Mouse (Mus musculus) hindbrain, embryonic 12.5 days (tissue): Measurements from ENCODE around the gene Zfp641. TPM values are rescaled to one million over a fixed set of nuclear protein-coding genes. Genes with fewer than 3 reads are reported as not detected.

ENCODE experiments used
- ATAC-seq: fragments of 200-750 bp; cut with Nextera tagmentation; 2 replicates; pipeline ENCODE4 v1.8.0; 2017; ENCODE audit warnings: moderate TSS enrichment; ENCODE audit not compliant: low FRiP score
- H3K27ac ChIP-seq: fragments of 300-500 bp; sonication (generic); 2 replicates; pipeline ENCODE4 v1.5.1; 2016; ENCODE audit warnings: mild to moderate bottlenecking
- H3K27me3 ChIP-seq: fragments of 300-500 bp; sonication (generic); 2 replicates; pipeline ENCODE4 v1.6.1; 2016; ENCODE audit warnings: mild to moderate bottlenecking
- H3K36me3 ChIP-seq: fragments of 300-500 bp; sonication (generic); 2 replicates; pipeline ENCODE4 v1.6.1; 2016; ENCODE audit warnings: mild to moderate bottlenecking
- H3K4me1 ChIP-seq: fragments of 300-500 bp; sonication (generic); 2 replicates; pipeline ENCODE4 v1.6.1; 2016
- H3K4me2 ChIP-seq: fragments of 300-500 bp; sonication (generic); replicated peaks from 2 replicates; pipeline ENCODE4 v1.6.1; 2016; ENCODE audit warnings: mild to moderate bottlenecking
- H3K4me3 ChIP-seq: fragments of 300-500 bp; sonication (generic); 2 replicates; pipeline ENCODE4 v1.5.1; 2016; ENCODE audit warnings: mild to moderate bottlenecking
- H3K9ac ChIP-seq: fragments of 300-500 bp; sonication (generic); 2 replicates; pipeline ENCODE4 v1.6.1; 2016; ENCODE audit warnings: mild to moderate bottlenecking, moderate library complexity
- H3K9me3 ChIP-seq: fragments of 300-500 bp; sonication (generic); replicated peaks from 2 replicates; pipeline ENCODE4 v1.6.1; 2016; ENCODE audit warnings: mild to moderate bottlenecking
- WGBS: fragments of 180-500 bp; shearing (Covaris S2); methylation state at CpG from one replicate; pipeline ENCODE4 v1.1.7; 2016; 5-methylcytosine and 5-hydroxymethylcytosine counted together
- polyA plus RNA-seq: library from polyadenylated mRNA; unstranded; fragments of >200 nt; fragmentation: Nextera tagmentation; extraction: Ambion mirVana; gene quantifications from 2 replicates; pipeline ENCODE4 v1.2.1, GENCODE M21; 2016

Gene Zfp641
- 3.0 and 3.7 TPM in 2 replicates for polyA plus RNA-seq

- 0 out of 2 replicates have a peak, but pooled peaks cover 4% of the 10 kb centered on the region for H3K36me3 ChIP-seq
- ATAC-seq = peak; percentile 52; the same call in 1 of the 2 replicates
- no peak within 1 kb of the TSS for H3K27ac ChIP-seq
- H3K4me1 ChIP-seq = 0 out of 2 replicates have a peak, but pooled peaks cover 5% of the 10 kb centered on the region
- 0 out of 2 replicates have a peak, but pooled peaks cover 4% of the 10 kb centered on the region for H3K9me3 ChIP-seq
- 3% methylated on average over 50 of the region's 60 CpGs for WGBS
- peaks cover 8% of the 10 kb centered on the region; the same call in 1 of the 2 replicates for H3K27me3 ChIP-seq
- peak within 1 kb of the TSS; percentile 73 for H3K4me3 ChIP-seq
- H3K9ac ChIP-seq = peak within 1 kb of the TSS; percentile 82
- peak within 1 kb of the TSS; percentile 94 for H3K4me2 ChIP-seq
These were observed at the start of gene Zfp641 for GRCm38 (mm10) chr15:98295628-98296551. Zfp641 (minus strand) TSS chr15:98296161.

- Histone ChIP-seq H3K4me2 (no peak within 1 kb of the TSS), H3K9me3 (no peaks in the 10 kb centered on the region), H3K27me3 (no peaks in the 10 kb centered on the region), H3K9ac (no peak within 1 kb of the TSS), H3K36me3 (no peaks in the 10 kb centered on the region), H3K27ac (no peak within 1 kb of the TSS), H3K4me1 (no peaks in the 10 kb centered on the region), H3K4me3 (no peak within 1 kb of the TSS)
- WGBS = 86% methylated on average over 8 of the region's 8 CpGs
- no peak for ATAC-seq
These were observed 44.9 kb upstream of the Zfp641 start, which contains the start of gene Olfr284 for GRCm38 (mm10) chr15:98340887-98341286. Olfr284 (minus strand) TSS chr15:98340987.

GRCm38 (mm10) chr15:98317177-98317724 lies 21.3 kb upstream of the Zfp641 start, which contains the start of gene Olfr285:
Olfr285 (minus strand) TSS chr15:98317353.
- H3K27ac ChIP-seq = no peak within 1 kb of the TSS
- no peaks in the 10 kb centered on the region for H3K27me3 ChIP-seq
- ATAC-seq = no peak
- no peak within 1 kb of the TSS for H3K4me3 ChIP-seq
- H3K4me2 ChIP-seq = no peak within 1 kb of the TSS
- 95% methylated on average over 5 of the region's 5 CpGs for WGBS
- H3K4me1 ChIP-seq = no peaks in the 10 kb centered on the region
- H3K9me3 ChIP-seq = no peaks in the 10 kb centered on the region
- H3K36me3 ChIP-seq = no peaks in the 10 kb centered on the region
- H3K9ac ChIP-seq = no peak within 1 kb of the TSS

- 53% methylated on average over 6 of the region's 6 CpGs for WGBS
- H3K4me1 ChIP-seq = no peaks in the 10 kb centered on the region
- ATAC-seq = no peak
- no peaks in the 10 kb centered on the region for H3K9me3 ChIP-seq
- no peaks in the 10 kb centered on the region for H3K36me3 ChIP-seq
- no peak overlapping the region for H3K4me2 ChIP-seq
- no peak overlapping the region for H3K9ac ChIP-seq
- no peak overlapping the region for H3K4me3 ChIP-seq
- no peaks in the 10 kb centered on the region for H3K27me3 ChIP-seq
- H3K27ac ChIP-seq = no peak overlapping the region
These were observed 19.7 kb upstream of the Zfp641 start for GRCm38 (mm10) chr15:98315703-98316102.

GRCm38 (mm10) chr15:98293651-98294050 lies 2.3 kb downstream of the Zfp641 start:
- Histone ChIP-seq H3K27ac (no peak overlapping the region), H3K27me3 (peaks cover 8% of the 10 kb centered on the region; the same call in 1 of the 2 replicates), H3K4me3 (no peak overlapping the region), H3K4me1 (0 out of 2 replicates have a peak, but pooled peaks cover 5% of the 10 kb centered on the region), H3K4me2 (no peak overlapping the region), H3K9me3 (no peaks in the 10 kb centered on the region), H3K9ac (no peak overlapping the region), H3K36me3 (0 out of 2 replicates have a peak, but pooled peaks cover 4% of the 10 kb centered on the region)
- WGBS = 90% methylated on average over 8 of the region's 8 CpGs
- ATAC-seq = no peak

GRCm38 (mm10) chr15:98288566-98288965 lies 7.4 kb downstream of the Zfp641 start:
- no peak for ATAC-seq
- H3K4me2 ChIP-seq = no peak overlapping the region
- no peak overlapping the region for H3K27ac ChIP-seq
- H3K36me3 ChIP-seq = 0 out of 2 replicates have a peak, but pooled peaks cover 4% of the 10 kb centered on the region
- H3K4me1 ChIP-seq = no peaks in the 10 kb centered on the region
- H3K9ac ChIP-seq = no peak overlapping the region
- H3K9me3 ChIP-seq = no peaks in the 10 kb centered on the region
- H3K27me3 ChIP-seq = no peaks in the 10 kb centered on the region
- H3K4me3 ChIP-seq = no peak overlapping the region
- 73% methylated on average over 12 of the region's 12 CpGs for WGBS

GRCm38 (mm10) chr15:98286418-98286817 lies 9.5 kb downstream of the Zfp641 start:
- Histone ChIP-seq H3K36me3 (no peaks in the 10 kb centered on the region), H3K4me2 (no peak overlapping the region), H3K9me3 (no peaks in the 10 kb centered on the region), H3K9ac (no peak overlapping the region), H3K27me3 (no peaks in the 10 kb centered on the region), H3K27ac (no peak overlapping the region), H3K4me1 (no peaks in the 10 kb centered on the region), H3K4me3 (no peak overlapping the region)
- WGBS = 76% methylated on average over 7 of the region's 7 CpGs
- ATAC-seq = no peak

GRCm38 (mm10) chr15:98257776-98258175 lies 38.2 kb downstream of the Zfp641 start:
- H3K4me2 ChIP-seq = no peak overlapping the region
- no peak for ATAC-seq
- H3K27ac ChIP-seq = no peak overlapping the region
- no peaks in the 10 kb centered on the region for H3K9me3 ChIP-seq
- no peaks in the 10 kb centered on the region for H3K36me3 ChIP-seq
- 88% methylated on average over 7 of the region's 7 CpGs for WGBS
- no peak overlapping the region for H3K4me3 ChIP-seq
- no peaks in the 10 kb centered on the region for H3K27me3 ChIP-seq
- H3K9ac ChIP-seq = no peak overlapping the region
- H3K4me1 ChIP-seq = no peaks in the 10 kb centered on the region

GRCm38 (mm10) chr15:98257193-98257592 lies 38.8 kb downstream of the Zfp641 start, which contains the start of gene H1fnt:
H1fnt (minus strand) TSS chr15:98257293.
- Histone ChIP-seq H3K9me3 (no peaks in the 10 kb centered on the region), H3K27me3 (no peaks in the 10 kb centered on the region), H3K4me1 (no peaks in the 10 kb centered on the region), H3K27ac (no peak within 1 kb of the TSS), H3K4me3 (no peak within 1 kb of the TSS), H3K36me3 (no peaks in the 10 kb centered on the region), H3K9ac (no peak within 1 kb of the TSS), H3K4me2 (no peak within 1 kb of the TSS)
- ATAC-seq = no peak
- WGBS = 84% methylated on average over 8 of the region's 8 CpGs

- H3K27me3 ChIP-seq = no peaks in the 10 kb centered on the region
- H3K9me3 ChIP-seq = no peaks in the 10 kb centered on the region
- H3K4me3 ChIP-seq = no peak overlapping the region
- H3K27ac ChIP-seq = no peak overlapping the region
- no peak overlapping the region for H3K9ac ChIP-seq
- no peak overlapping the region for H3K4me2 ChIP-seq
- no peaks in the 10 kb centered on the region for H3K4me1 ChIP-seq
- H3K36me3 ChIP-seq = no peaks in the 10 kb centered on the region
- ATAC-seq = no peak
- 93% methylated on average over 13 of the region's 13 CpGs for WGBS
These were observed 39.7 kb downstream of the Zfp641 start for GRCm38 (mm10) chr15:98256271-98256670.
